In the genomic region with DNA sequence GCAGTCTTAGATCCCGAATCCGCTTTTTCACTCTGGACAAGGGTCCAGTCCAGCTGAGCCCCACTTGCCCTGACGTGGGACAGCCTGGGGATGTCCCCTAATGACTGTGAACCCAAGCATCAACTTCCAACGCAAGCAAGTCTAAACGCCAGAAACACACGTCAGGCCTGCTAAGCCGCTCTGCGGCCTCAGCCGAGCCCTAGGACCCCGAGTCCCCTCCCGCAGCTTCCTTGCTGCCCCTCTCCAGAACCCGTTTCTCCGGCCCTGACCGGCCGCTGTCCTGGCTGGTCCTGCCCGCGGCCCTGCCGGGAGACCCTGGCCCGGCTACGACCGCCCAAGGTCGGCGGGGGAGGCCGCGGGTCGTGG, we compare ENCODE assay signal across 8 mouse cellular contexts. TPM values are rescaled to one million over a fixed set of nuclear protein-coding genes. Genes with fewer than 3 reads are reported as not detected.
DNase-seq lines count a peak whose midpoint lies in the region; ATAC-seq and TF ChIP-seq lines count a peak whose summit lies in the region.

No protein-coding gene starts in this region.

- TF ChIP-seq CTCF in cortical plate, adult 2 months (IDR thresholded peaks at IDR 0.05; ENCODE audit: extremely low read depth, insufficient read depth, low read length), result no peak

- no peaks in the 10 kb centered on the region for H3K36me3 ChIP-seq in hindbrain, embryonic 12.5 days
- no peaks in the 10 kb centered on the region for H3K36me3 ChIP-seq in liver, embryonic 16.5 days (ENCODE audit: control insufficient read depth, insufficient read depth)

- peak; percentile 76 for ATAC-seq in hindbrain, embryonic 12.5 days (ENCODE audit: low FRiP score)
- peak; percentile 39 for ATAC-seq in liver, embryonic 16.5 days (ENCODE audit: low read depth)
- no peak for ATAC-seq in monocyte, adult 5-6 weeks (replicated peaks; ENCODE audit: insufficient number of reproducible peaks, low FRiP score, low TSS enrichment, poor library complexity, severe bottlenecking)

- peak overlapping the region; percentile 96 for H3K27ac ChIP-seq in cortical plate, adult 2 months (ENCODE audit: insufficient read depth, low read length)
- H3K27ac ChIP-seq in hindbrain, embryonic 12.5 days, result peak overlapping the region; percentile 55
- peak overlapping the region; percentile 87 for H3K27ac ChIP-seq in liver, embryonic 16.5 days (ENCODE audit: low read length)

- H3K4me3 ChIP-seq in cortical plate, adult 2 months (ENCODE audit: insufficient read depth, low read length), result peak overlapping the region; percentile 89
- peak overlapping the region; percentile 85 for H3K4me3 ChIP-seq in hindbrain, embryonic 12.5 days
- peak overlapping the region; percentile 98 for H3K4me3 ChIP-seq in liver, embryonic 16.5 days (ENCODE audit: low read depth, low read length)

- peak overlapping the region; percentile 89 for H3K9ac ChIP-seq in hindbrain, embryonic 12.5 days
- H3K9ac ChIP-seq in liver, embryonic 16.5 days (ENCODE audit: low read depth, low read length), result peak overlapping the region; percentile 99

- H3K9me3 ChIP-seq in hindbrain, embryonic 12.5 days (replicated peaks), result no peaks in the 10 kb centered on the region
- H3K9me3 ChIP-seq in liver, embryonic 16.5 days (replicated peaks; ENCODE audit: control insufficient read depth, low read length), result no peaks in the 10 kb centered on the region

- peak overlapping the region; percentile 88 for H3K4me2 ChIP-seq in hindbrain, embryonic 12.5 days (replicated peaks)
- peak overlapping the region; percentile 87 for H3K4me2 ChIP-seq in liver, embryonic 16.5 days (ENCODE audit: low read depth, low read length)

- no peaks in the 10 kb centered on the region for H3K27me3 ChIP-seq in hindbrain, embryonic 12.5 days
- H3K27me3 ChIP-seq in liver, embryonic 16.5 days (ENCODE audit: control insufficient read depth, insufficient read depth, low read depth, low read length), result no peaks in the 10 kb centered on the region

- DNase-seq in ovary, postnatal 10 days (ENCODE audit: low spot score), result peak; percentile 50
- no peak for DNase-seq in ovary, postnatal 36 days (ENCODE audit: low spot score)
- DNase-seq in skeletal muscle tissue, adult 2 months (ENCODE audit: low read depth, low spot score), result peak; percentile 42
- no peak for DNase-seq in c-Kit-positive CD71-positive TER-119-positive erythroid progenitor cells, embryonic 14.5 days (ENCODE audit: low spot score)

- WGBS in hindbrain, embryonic 12.5 days, result 2% methylated on average over 26 of the region's 26 CpGs
- 1% methylated on average over 26 of the region's 26 CpGs for WGBS in liver, embryonic 16.5 days (ENCODE audit: insufficient replicate concordance)

- H3K4me1 ChIP-seq in cortical plate, adult 2 months (ENCODE audit: control insufficient read depth, insufficient read depth, low read length), result peaks cover 8% of the 10 kb centered on the region
- H3K4me1 ChIP-seq in hindbrain, embryonic 12.5 days, result peaks cover 6% of the 10 kb centered on the region
- peaks cover 12% of the 10 kb centered on the region for H3K4me1 ChIP-seq in liver, embryonic 16.5 days (ENCODE audit: control insufficient read depth, low read depth, low read length)

- TF ChIP-seq POLR2A in cortical plate, adult 2 months (IDR thresholded peaks at IDR 0.05; ENCODE audit: extremely low read depth, insufficient read depth, low read length), result no peak

RNA-seq across cellular contexts. Expression of a gene that starts 21.6 kb away (rescaled TPM):
- 33.0 and 35.1 TPM in 2 replicates for polyA plus RNA-seq in cortical plate, adult 2 months (2012; rRNA removed)
- 26.1 and 26.6 TPM in 2 replicates for polyA plus RNA-seq in hindbrain, embryonic 12.5 days (2016; fragmentation: Nextera tagmentation; extraction: Ambion mirVana)
- polyA plus RNA-seq in liver, embryonic 16.5 days (2015; fragmentation: Nextera tagmentation; extraction: Ambion mirVana), result 8.4 and 9.4 TPM in 2 replicates
- total RNA-seq in monocyte, adult 5-6 weeks (2017), result 7.2 to 13.7 TPM (median 10.5 TPM) in 3 replicates

RNA-seq across cellular contexts. Expression of a gene that starts 25.1 kb away (rescaled TPM):
- 96.6 and 109 TPM in 2 replicates for polyA plus RNA-seq in cortical plate, adult 2 months (2012; rRNA removed)
- 137 and 162 TPM in 2 replicates for polyA plus RNA-seq in hindbrain, embryonic 12.5 days (2016; fragmentation: Nextera tagmentation; extraction: Ambion mirVana)
- 85.2 and 88.3 TPM in 2 replicates for polyA plus RNA-seq in liver, embryonic 16.5 days (2015; fragmentation: Nextera tagmentation; extraction: Ambion mirVana)
- 29.1 to 47.5 TPM (median 33.5 TPM) in 3 replicates for total RNA-seq in monocyte, adult 5-6 weeks (2017)

RNA-seq across cellular contexts. Expression of a gene that starts 47.7 kb away (rescaled TPM):
- 78.1 and 82.8 TPM in 2 replicates for polyA plus RNA-seq in cortical plate, adult 2 months (2012; rRNA removed)
- polyA plus RNA-seq in hindbrain, embryonic 12.5 days (2016; fragmentation: Nextera tagmentation; extraction: Ambion mirVana), result 145 and 153 TPM in 2 replicates
- 43.5 and 43.9 TPM in 2 replicates for polyA plus RNA-seq in liver, embryonic 16.5 days (2015; fragmentation: Nextera tagmentation; extraction: Ambion mirVana)
- total RNA-seq in monocyte, adult 5-6 weeks (2017), result 164 to 214 TPM (median 184 TPM) in 3 replicates

Comparison
In these comparisons a context has a peak if more than half of its experiments do, and no peak if none do; other contexts are left out.
1. DNase-seq: peak in ovary, postnatal 10 days (single experiment) and skeletal muscle tissue, adult 2 months (single experiment); none in ovary, postnatal 36 days (single experiment) and c-Kit-positive CD71-positive TER-119-positive erythroid progenitor cells, embryonic 14.5 days (single experiment).
2. Peak in every context shown above with its lines, with median percentiles within 50 percentile points of each other: H3K27ac ChIP-seq and H3K4me3 ChIP-seq.